Mouse (Mus musculus): ENCODE measurements around the gene Rgs6. TPM values are rescaled to one million over a fixed set of nuclear protein-coding genes. Genes with fewer than 3 reads are reported as not detected.

Rgs6 gene
- polyA plus RNA-seq, 1 experiment from 2014 or later, result 1.0 TPM

DNA sequence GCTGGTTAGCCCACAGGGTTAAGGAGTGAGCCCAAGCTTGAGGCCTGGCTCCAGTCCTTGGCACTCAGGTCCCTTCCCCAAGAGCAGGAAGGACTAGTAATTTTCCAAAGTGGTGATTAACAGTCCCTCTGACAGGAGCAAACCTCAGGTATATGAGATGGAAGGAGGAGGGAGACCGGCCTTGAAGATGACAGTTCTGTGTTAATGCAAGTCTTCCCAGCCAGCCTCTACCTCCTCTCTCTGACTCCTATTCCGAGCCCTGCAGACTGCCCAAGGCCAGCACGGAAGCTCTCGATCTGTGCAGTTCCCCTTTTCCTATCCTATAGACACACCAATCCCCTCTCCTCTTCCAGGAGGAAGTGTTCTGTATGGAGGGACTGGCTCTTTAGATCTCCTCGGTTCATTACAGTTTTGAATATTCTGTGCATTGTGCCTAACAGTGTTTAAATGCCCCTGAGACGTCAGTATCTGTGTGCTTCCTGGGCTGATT, 485.8 kb downstream of the Rgs6 start:
- peak; percentile 41 for DNase-seq (ENCODE audit: low spot score)
- Histone ChIP-seq H3K4me2 (peak overlapping the region; percentile 69), H3K27ac (ENCODE audit: low read depth, low read length) (peak overlapping the region; percentile 97), H3K4me1 (replicated peaks; ENCODE audit: control insufficient read depth, insufficient read depth, low read length) (peaks cover 40% of the 10 kb centered on the region), H3K36me3 (ENCODE audit: control insufficient read depth, insufficient read depth, low read length) (no peaks in the 10 kb centered on the region), H3K9me3 (ENCODE audit: control insufficient read depth, low read length) (no peaks in the 10 kb centered on the region), H3K27me3 (replicated peaks; ENCODE audit: control insufficient read depth, insufficient read depth, low read length) (no peaks in the 10 kb centered on the region), H3K4me3 (ENCODE audit: low read depth, low read length) (no peak overlapping the region), H3K9ac (ENCODE audit: low read depth, low read length) (peak overlapping the region; percentile 61)
- no peak for ATAC-seq (replicated peaks; ENCODE audit: low FRiP score)
- WGBS, result 41% methylated on average over 6 of the region's 6 CpGs

DNA sequence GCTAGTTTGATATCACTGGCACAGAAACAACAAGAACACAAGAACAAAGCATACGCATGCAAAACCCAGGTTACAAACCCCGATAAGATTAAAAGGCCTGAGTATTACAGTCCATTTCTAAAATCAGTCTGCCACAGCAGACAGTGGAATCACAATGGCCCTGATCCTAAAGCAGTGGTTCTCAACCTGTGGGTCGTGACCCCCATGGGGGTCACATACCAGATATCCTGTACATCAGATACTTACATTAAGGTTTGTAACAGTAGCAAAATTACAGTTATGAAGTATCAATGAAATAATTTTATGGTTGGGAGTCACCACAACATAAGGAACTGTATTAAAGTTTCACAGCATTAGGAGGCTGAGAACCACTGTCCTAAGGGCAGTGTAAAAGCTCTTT, 488.1 kb downstream of the Rgs6 start:
- DNase-seq (ENCODE audit: low spot score), result no peak
- no peaks in the 10 kb centered on the region for H3K9me3 ChIP-seq (ENCODE audit: control insufficient read depth, low read length)
- ATAC-seq (replicated peaks; ENCODE audit: low FRiP score), result no peak
- no peak overlapping the region for H3K9ac ChIP-seq (ENCODE audit: low read depth, low read length)
- WGBS, result 78% methylated on average over 3 of the region's 3 CpGs
- no peak overlapping the region for H3K27ac ChIP-seq (ENCODE audit: low read depth, low read length)
- no peak overlapping the region for H3K4me2 ChIP-seq
- no peaks in the 10 kb centered on the region for H3K36me3 ChIP-seq (ENCODE audit: control insufficient read depth, insufficient read depth, low read length)
- no peaks in the 10 kb centered on the region for H3K27me3 ChIP-seq (replicated peaks; ENCODE audit: control insufficient read depth, insufficient read depth, low read length)
- no peak overlapping the region for H3K4me3 ChIP-seq (ENCODE audit: low read depth, low read length)
- H3K4me1 ChIP-seq (replicated peaks; ENCODE audit: control insufficient read depth, insufficient read depth, low read length), result peaks cover 40% of the 10 kb centered on the region

DNA sequence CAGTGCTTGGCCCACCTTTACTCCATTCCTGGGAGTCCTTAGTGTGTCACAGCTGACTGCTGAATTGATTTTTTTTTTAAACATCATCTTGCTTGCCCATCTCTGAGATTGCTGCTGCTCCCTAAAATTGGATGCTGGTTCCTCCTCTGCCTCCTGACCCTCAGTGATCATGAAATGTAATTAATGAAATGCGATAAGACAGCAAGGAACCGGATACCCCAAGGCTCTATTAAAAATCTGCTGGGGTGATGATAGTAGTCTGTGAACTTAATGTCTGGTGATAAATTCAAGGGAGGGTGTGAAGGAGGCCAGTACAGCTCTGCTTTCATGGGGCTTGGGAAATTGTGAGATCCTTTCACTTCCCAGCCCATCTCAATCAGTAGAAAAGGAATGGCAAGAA, 489.4 kb downstream of the Rgs6 start:
- Histone ChIP-seq H3K36me3 (ENCODE audit: control insufficient read depth, insufficient read depth, low read length) (no peaks in the 10 kb centered on the region), H3K9me3 (ENCODE audit: control insufficient read depth, low read length) (no peaks in the 10 kb centered on the region), H3K27me3 (replicated peaks; ENCODE audit: control insufficient read depth, insufficient read depth, low read length) (no peaks in the 10 kb centered on the region), H3K9ac (ENCODE audit: low read depth, low read length) (no peak overlapping the region), H3K4me3 (ENCODE audit: low read depth, low read length) (no peak overlapping the region), H3K27ac (ENCODE audit: low read depth, low read length) (no peak overlapping the region), H3K4me1 (replicated peaks; ENCODE audit: control insufficient read depth, insufficient read depth, low read length) (peaks cover 34% of the 10 kb centered on the region), H3K4me2 (no peak overlapping the region)
- DNase-seq (ENCODE audit: low spot score), result no peak
- no peak for ATAC-seq (replicated peaks; ENCODE audit: low FRiP score)
- WGBS, result 77% methylated on average over 2 of the region's 2 CpGs

DNA sequence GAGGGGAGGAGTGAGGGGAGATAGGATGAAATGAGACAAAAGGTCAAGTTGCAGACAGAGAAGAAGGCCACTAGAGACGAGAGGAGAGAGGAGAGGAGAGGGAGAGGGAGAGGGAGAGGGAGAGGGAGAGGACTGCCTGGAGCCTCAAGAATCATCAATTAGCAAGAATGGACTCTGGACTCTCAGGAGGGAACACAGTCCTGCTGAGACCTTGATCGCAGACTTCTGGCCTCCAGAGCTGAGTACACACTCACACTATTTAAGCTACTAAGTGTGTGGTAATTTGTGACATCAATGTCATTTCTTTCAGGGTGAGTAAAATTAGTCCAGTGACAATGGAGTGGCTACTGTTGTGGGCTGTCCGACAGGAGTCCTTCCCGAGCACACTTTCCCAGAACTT, 495.3 kb downstream of the Rgs6 start:
- ATAC-seq (replicated peaks; ENCODE audit: low FRiP score), result no peak
- WGBS, result 82% methylated on average over 3 of the region's 4 CpGs
- H3K36me3 ChIP-seq (ENCODE audit: control insufficient read depth, insufficient read depth, low read length), result no peaks in the 10 kb centered on the region

DNA sequence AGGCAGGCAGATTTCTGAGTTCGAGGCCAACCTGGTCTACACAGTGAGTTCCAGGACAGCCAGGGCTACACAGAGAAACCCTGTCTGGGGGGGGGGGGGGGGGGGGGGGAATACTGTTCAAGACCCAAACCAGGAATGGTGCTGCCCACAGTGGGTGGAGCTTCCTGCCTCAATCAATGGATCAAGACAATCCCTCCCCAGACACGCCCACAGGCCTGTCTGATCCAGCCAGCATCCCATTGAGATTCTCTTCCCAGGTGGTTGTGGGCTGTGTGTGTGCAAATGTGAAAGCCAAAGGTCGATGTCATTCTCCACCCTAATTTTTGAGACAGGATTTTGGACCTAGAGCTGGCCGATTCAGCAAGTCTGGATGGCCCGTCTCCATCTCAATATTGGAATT, 496.5 kb downstream of the Rgs6 start:
- no peaks in the 10 kb centered on the region for H3K9me3 ChIP-seq (ENCODE audit: control insufficient read depth, low read length)
- no peak overlapping the region for H3K4me3 ChIP-seq (ENCODE audit: low read depth, low read length)
- H3K27ac ChIP-seq (ENCODE audit: low read depth, low read length), result no peak overlapping the region
- H3K36me3 ChIP-seq (ENCODE audit: control insufficient read depth, insufficient read depth, low read length), result no peaks in the 10 kb centered on the region
- no peak for DNase-seq (ENCODE audit: low spot score)
- H3K4me1 ChIP-seq (replicated peaks; ENCODE audit: control insufficient read depth, insufficient read depth, low read length), result 0 out of 2 replicates have a peak, but pooled peaks cover 2% of the 10 kb centered on the region
- 90% methylated on average over 5 of the region's 5 CpGs for WGBS
- H3K9ac ChIP-seq (ENCODE audit: low read depth, low read length), result no peak overlapping the region
- no peak for ATAC-seq (replicated peaks; ENCODE audit: low FRiP score)
- H3K4me2 ChIP-seq, result no peak overlapping the region
- H3K27me3 ChIP-seq (replicated peaks; ENCODE audit: control insufficient read depth, insufficient read depth, low read length), result no peaks in the 10 kb centered on the region

More for the DNA sequence above, 495.3 kb downstream of the Rgs6 start:
- H3K4me3 ChIP-seq (ENCODE audit: low read depth, low read length), result no peak overlapping the region
- no peak for DNase-seq (ENCODE audit: low spot score)
- no peak overlapping the region for H3K27ac ChIP-seq (ENCODE audit: low read depth, low read length)
- no peak overlapping the region for H3K9ac ChIP-seq (ENCODE audit: low read depth, low read length)
- no peaks in the 10 kb centered on the region for H3K9me3 ChIP-seq (ENCODE audit: control insufficient read depth, low read length)
- no peaks in the 10 kb centered on the region for H3K27me3 ChIP-seq (replicated peaks; ENCODE audit: control insufficient read depth, insufficient read depth, low read length)
- H3K4me1 ChIP-seq (replicated peaks; ENCODE audit: control insufficient read depth, insufficient read depth, low read length), result 0 out of 2 replicates have a peak, but pooled peaks cover 2% of the 10 kb centered on the region
- no peak overlapping the region for H3K4me2 ChIP-seq

DNA sequence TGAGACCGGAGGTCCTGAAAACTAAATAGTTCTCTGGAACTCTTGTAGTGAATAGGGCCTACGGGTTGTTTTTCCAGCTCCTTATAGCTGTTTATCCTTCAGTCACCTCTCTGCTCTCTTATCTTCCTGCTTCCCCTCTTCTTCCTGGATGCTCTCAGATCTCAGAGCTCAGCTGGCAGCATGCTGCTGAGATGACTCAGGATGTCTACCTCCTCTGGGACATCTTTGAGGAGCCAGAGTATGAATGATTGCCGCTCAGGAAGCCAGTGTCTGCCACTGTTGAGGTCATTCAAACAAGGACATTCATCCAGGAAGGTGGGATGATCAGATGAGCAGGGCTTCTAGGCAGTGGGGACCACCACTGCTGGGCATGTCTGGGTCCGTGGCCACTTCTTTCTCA, 498.9 kb downstream of the Rgs6 start:
- Histone ChIP-seq H3K4me1 (replicated peaks; ENCODE audit: control insufficient read depth, insufficient read depth, low read length) (peaks cover 5% of the 10 kb centered on the region), H3K4me3 (ENCODE audit: low read depth, low read length) (no peak overlapping the region), H3K36me3 (ENCODE audit: control insufficient read depth, insufficient read depth, low read length) (no peaks in the 10 kb centered on the region), H3K9me3 (ENCODE audit: control insufficient read depth, low read length) (no peaks in the 10 kb centered on the region), H3K4me2 (no peak overlapping the region), H3K27ac (ENCODE audit: low read depth, low read length) (no peak overlapping the region), H3K9ac (ENCODE audit: low read depth, low read length) (no peak overlapping the region), H3K27me3 (replicated peaks; ENCODE audit: control insufficient read depth, insufficient read depth, low read length) (no peaks in the 10 kb centered on the region)
- ATAC-seq (replicated peaks; ENCODE audit: low FRiP score) (no peak), DNase-seq (ENCODE audit: low spot score) (no peak)
- WGBS, result 67% methylated on average over 4 of the region's 4 CpGs

DNA sequence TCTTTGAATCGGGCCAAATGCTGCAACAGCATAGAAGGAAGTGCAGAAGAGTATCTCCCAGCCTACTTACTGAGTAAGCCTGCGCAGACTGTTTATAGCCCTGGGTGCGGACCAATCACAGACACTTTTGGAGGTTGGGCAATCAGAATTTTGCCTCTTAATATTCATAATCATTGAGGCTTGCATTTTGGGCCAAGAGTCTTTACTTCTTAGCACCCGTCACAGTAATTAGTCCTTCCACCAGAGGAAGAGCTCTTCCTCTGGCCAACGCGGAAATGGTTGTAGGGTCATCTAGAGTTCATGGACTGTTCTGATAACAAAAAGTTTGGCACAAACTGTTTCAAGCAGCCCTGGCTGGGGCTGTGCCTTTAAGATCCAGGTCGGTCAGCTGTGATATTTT, 499.5 kb downstream of the Rgs6 start:
- 51% methylated on average over 7 of the region's 7 CpGs for WGBS

DNA sequence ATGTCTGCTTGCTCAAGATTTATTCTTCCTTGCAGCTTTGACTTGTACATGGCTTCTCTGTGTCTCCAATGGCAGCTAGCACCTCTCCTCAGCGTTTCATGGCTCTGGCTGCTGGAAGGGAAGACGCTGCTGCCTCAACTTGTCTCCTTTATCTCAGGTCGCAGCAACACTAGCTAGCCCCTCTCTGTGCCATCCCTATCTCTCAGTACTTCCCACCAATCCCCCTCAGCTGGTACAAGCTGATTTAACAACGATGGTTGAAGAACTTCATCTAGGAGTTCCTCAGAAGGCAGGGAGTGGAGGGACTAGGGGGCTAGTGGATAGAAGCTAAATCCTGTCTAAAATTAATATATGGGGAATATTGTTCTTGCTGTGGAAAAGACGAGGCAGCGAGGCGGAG, 503.9 kb downstream of the Rgs6 start:
- 59% methylated on average over 7 of the region's 7 CpGs for WGBS
- Histone ChIP-seq H3K9ac (ENCODE audit: low read depth, low read length) (no peak overlapping the region), H3K9me3 (ENCODE audit: control insufficient read depth, low read length) (no peaks in the 10 kb centered on the region), H3K27me3 (replicated peaks; ENCODE audit: control insufficient read depth, insufficient read depth, low read length) (no peaks in the 10 kb centered on the region), H3K36me3 (ENCODE audit: control insufficient read depth, insufficient read depth, low read length) (no peaks in the 10 kb centered on the region), H3K4me1 (replicated peaks; ENCODE audit: control insufficient read depth, insufficient read depth, low read length) (peaks cover 10% of the 10 kb centered on the region), H3K4me3 (ENCODE audit: low read depth, low read length) (no peak overlapping the region), H3K4me2 (no peak overlapping the region), H3K27ac (ENCODE audit: low read depth, low read length) (no peak overlapping the region)
- DNase-seq (ENCODE audit: low spot score) (no peak), ATAC-seq (replicated peaks; ENCODE audit: low FRiP score) (peak; percentile 86)

More for the DNA sequence above, 499.5 kb downstream of the Rgs6 start:
- Histone ChIP-seq H3K27ac (ENCODE audit: low read depth, low read length) (no peak overlapping the region), H3K9me3 (ENCODE audit: control insufficient read depth, low read length) (no peaks in the 10 kb centered on the region), H3K4me3 (ENCODE audit: low read depth, low read length) (no peak overlapping the region), H3K36me3 (ENCODE audit: control insufficient read depth, insufficient read depth, low read length) (no peaks in the 10 kb centered on the region), H3K27me3 (replicated peaks; ENCODE audit: control insufficient read depth, insufficient read depth, low read length) (no peaks in the 10 kb centered on the region), H3K9ac (ENCODE audit: low read depth, low read length) (no peak overlapping the region), H3K4me2 (no peak overlapping the region), H3K4me1 (replicated peaks; ENCODE audit: control insufficient read depth, insufficient read depth, low read length) (peaks cover 10% of the 10 kb centered on the region)
- ATAC-seq (replicated peaks; ENCODE audit: low FRiP score), result no peak
- no peak for DNase-seq (ENCODE audit: low spot score)

DNA sequence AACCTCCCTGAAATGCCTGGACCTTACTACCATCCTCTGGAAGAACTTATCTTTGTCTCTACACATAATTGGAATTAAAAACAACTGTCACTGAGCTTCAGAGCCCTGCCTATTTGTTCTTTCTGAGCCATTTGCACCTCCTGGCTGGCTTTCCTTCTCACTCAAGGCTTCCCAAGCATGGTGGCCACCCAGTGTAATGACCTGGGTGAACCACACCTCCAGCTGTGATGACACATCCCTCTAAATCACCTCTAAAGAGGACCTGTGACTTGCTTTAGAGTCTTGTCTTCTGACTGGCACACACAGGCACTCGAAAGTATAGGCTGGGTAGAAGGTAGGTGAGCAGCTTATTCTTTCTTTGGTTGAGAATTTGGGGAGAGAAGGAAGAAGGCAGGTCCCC, 509.7 kb downstream of the Rgs6 start:
- 81% methylated on average over 1 of the region's 1 CpGs for WGBS
- Histone ChIP-seq H3K27me3 (replicated peaks; ENCODE audit: control insufficient read depth, insufficient read depth, low read length) (no peaks in the 10 kb centered on the region), H3K9me3 (ENCODE audit: control insufficient read depth, low read length) (no peaks in the 10 kb centered on the region), H3K4me1 (replicated peaks; ENCODE audit: control insufficient read depth, insufficient read depth, low read length) (peaks cover 28% of the 10 kb centered on the region), H3K9ac (ENCODE audit: low read depth, low read length) (no peak overlapping the region), H3K4me3 (ENCODE audit: low read depth, low read length) (no peak overlapping the region), H3K4me2 (no peak overlapping the region), H3K27ac (ENCODE audit: low read depth, low read length) (no peak overlapping the region), H3K36me3 (ENCODE audit: control insufficient read depth, insufficient read depth, low read length) (no peaks in the 10 kb centered on the region)
- no peak for ATAC-seq (replicated peaks; ENCODE audit: low FRiP score)
- no peak for DNase-seq (ENCODE audit: low spot score)

All from liver, embryonic 11.5 days (tissue).